Mouse (Mus musculus): Measurements from ENCODE around the gene Cacna2d2. TPM values are rescaled to one million over a fixed set of nuclear protein-coding genes. Genes with fewer than 3 reads are reported as not detected.
A peak's percentile ranks its signal among the peaks of the same experiment; 100 is the strongest.

The Cacna2d2 gene
- polyA plus RNA-seq, 1 experiment from 2014 or later, result 0.02 TPM

DNA sequence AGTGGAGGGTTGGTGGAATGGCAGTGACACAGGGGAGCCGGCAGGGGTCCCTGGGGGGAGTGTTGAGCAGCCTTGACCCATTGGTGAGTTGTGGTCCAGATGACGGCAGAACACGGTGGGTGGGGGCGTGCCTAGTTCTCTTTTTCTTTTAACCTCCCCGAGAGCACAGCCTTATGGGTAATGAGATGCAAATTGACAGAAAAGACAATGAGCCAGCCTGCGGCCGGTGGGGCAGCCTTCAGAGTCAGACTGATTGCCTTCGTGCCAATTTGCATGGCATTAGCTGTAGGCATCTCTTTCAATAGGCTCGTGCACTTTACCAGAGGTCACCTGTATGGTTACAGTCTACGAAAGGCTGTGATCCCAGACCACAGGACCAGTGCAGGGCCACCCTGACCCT is 86.7 kb downstream of the Cacna2d2 start:
- Histone ChIP-seq H3K4me1 (peaks cover 32% of the 10 kb centered on the region), H3K27me3 (replicated peaks) (peaks cover 27% of the 10 kb centered on the region), H3K4me3 (no peak overlapping the region), H3K9me3 (replicated peaks) (no peaks in the 10 kb centered on the region), H3K36me3 (no peaks in the 10 kb centered on the region), H3K9ac (no peak overlapping the region), H3K27ac (no peak overlapping the region), H3K4me2 (no peak overlapping the region)
- WGBS (ENCODE audit: insufficient replicate concordance), result 66% methylated on average over 10 of the region's 10 CpGs
- no peak for ATAC-seq

GRCm38 (mm10) chr9:107486507-107487225 is 87.3 kb downstream of the Cacna2d2 start:
- Histone ChIP-seq H3K27me3 (replicated peaks) (peaks cover 22% of the 10 kb centered on the region), H3K4me3 (no peak overlapping the region), H3K27ac (no peak overlapping the region), H3K4me2 (no peak overlapping the region), H3K9me3 (replicated peaks) (no peaks in the 10 kb centered on the region), H3K4me1 (peaks cover 37% of the 10 kb centered on the region), H3K36me3 (no peaks in the 10 kb centered on the region), H3K9ac (no peak overlapping the region)
- 60% methylated on average over 6 of the region's 6 CpGs for WGBS (ENCODE audit: insufficient replicate concordance)
- no peak for ATAC-seq

GRCm38 (mm10) chr9:107490146-107490545 is 90.7 kb downstream of the Cacna2d2 start:
- Histone ChIP-seq H3K9ac (peak overlapping the region; percentile 43), H3K27me3 (replicated peaks) (peaks cover 14% of the 10 kb centered on the region; the same call in 1 of the 2 replicates), H3K4me1 (peaks cover 71% of the 10 kb centered on the region), H3K4me3 (peak overlapping the region; percentile 40), H3K9me3 (replicated peaks) (no peaks in the 10 kb centered on the region), H3K27ac (peak overlapping the region; percentile 20; the same call in 1 of the 2 replicates), H3K4me2 (peak overlapping the region; percentile 62), H3K36me3 (no peaks in the 10 kb centered on the region)
- WGBS (ENCODE audit: insufficient replicate concordance), result 44% methylated on average over 8 of the region's 8 CpGs
- no peak; the same call in 1 of the 2 replicates for ATAC-seq

DNA sequence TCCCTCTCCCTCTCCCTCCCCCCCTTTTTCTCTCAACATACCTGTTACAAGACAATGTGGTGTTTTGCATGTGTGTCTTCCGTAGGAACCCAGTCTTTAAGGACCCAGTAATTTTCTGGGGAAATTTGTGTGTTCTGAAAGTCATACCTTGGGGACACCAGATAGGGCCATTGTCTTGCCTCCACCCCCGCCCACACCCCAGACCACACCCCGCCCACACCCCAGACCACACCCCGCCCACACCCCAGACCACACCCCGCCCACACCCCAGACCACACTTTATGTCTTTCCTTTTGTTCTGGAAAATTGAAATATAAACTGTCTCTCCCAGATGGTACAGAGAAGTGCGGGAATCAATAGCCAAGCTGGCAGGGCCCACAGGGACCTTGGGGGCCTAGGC is 91.2 kb downstream of the Cacna2d2 start:
- H3K27me3 ChIP-seq (replicated peaks), result peaks cover 14% of the 10 kb centered on the region; the same call in 1 of the 2 replicates
- H3K4me1 ChIP-seq, result peaks cover 76% of the 10 kb centered on the region
- H3K9ac ChIP-seq, result peak overlapping the region; percentile 43; the same call in 1 of the 2 replicates
- H3K36me3 ChIP-seq, result no peaks in the 10 kb centered on the region
- peak overlapping the region; percentile 20 for H3K27ac ChIP-seq
- WGBS (ENCODE audit: insufficient replicate concordance), result 30% methylated on average over 6 of the region's 6 CpGs
- no peaks in the 10 kb centered on the region for H3K9me3 ChIP-seq (replicated peaks)
- H3K4me2 ChIP-seq, result peak overlapping the region; percentile 62
- H3K4me3 ChIP-seq, result peak overlapping the region; percentile 40
- ATAC-seq, result peak; percentile 45; the same call in 1 of the 2 replicates

DNA sequence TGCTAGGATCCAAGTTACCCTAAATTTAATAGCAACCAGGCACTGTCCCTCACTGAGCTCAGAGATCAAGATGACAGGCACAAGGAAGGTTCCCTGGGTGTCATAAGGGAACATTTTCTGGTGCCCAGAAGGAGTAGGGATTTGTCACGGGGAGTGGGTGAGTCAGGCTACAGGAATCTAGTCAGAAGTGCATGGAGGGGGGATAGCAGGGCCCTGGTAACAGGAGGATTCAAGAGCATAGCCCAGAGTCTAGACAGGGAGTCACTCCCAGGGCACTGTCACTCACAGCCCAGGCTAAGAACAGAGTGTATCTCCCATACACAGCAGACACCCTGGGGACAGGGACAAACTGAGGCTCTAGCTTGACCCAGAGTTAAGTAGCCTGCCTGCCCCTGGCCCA is 94.1 kb downstream of the Cacna2d2 start:
- ATAC-seq, result no peak
- H3K9me3 ChIP-seq (replicated peaks), result no peaks in the 10 kb centered on the region
- H3K36me3 ChIP-seq, result no peaks in the 10 kb centered on the region
- 30% methylated on average over 1 of the region's 1 CpGs for whole genome bisulfite sequencing (ENCODE audit: insufficient replicate concordance)
- H3K4me3 ChIP-seq, result no peak overlapping the region
- H3K4me2 ChIP-seq, result no peak overlapping the region
- peaks cover 20% of the 10 kb centered on the region for H3K27me3 ChIP-seq (replicated peaks)
- H3K4me1 ChIP-seq, result peaks cover 85% of the 10 kb centered on the region
- no peak overlapping the region for H3K9ac ChIP-seq
- H3K27ac ChIP-seq, result no peak overlapping the region

DNA sequence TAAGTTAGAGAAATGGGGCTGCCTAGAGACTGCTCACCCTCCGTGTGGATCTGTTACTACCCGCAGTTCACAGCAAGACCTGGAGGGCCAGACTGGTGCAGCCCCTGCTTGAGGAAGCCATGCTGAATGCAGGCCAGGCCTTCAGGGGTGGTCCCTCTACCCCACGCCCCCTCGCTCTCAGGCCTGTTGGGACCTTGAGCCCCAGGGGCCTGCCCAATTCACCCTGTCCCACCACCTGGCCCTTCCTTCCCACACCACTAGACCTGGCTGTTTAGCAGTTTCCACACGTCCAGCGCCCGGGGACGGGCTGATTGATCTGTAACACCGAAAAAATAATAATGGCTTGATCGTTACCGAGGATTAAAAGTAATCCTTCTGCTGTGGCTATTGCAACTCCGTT is 94.8 kb downstream of the Cacna2d2 start:
- WGBS (ENCODE audit: insufficient replicate concordance), result 76% methylated on average over 12 of the region's 12 CpGs
- Histone ChIP-seq H3K4me2 (no peak overlapping the region), H3K27ac (no peak overlapping the region), H3K9me3 (replicated peaks) (no peaks in the 10 kb centered on the region), H3K27me3 (replicated peaks) (peaks cover 20% of the 10 kb centered on the region), H3K4me3 (no peak overlapping the region), H3K36me3 (no peaks in the 10 kb centered on the region), H3K4me1 (peaks cover 79% of the 10 kb centered on the region), H3K9ac (no peak overlapping the region)
- no peak for ATAC-seq

GRCm38 (mm10) chr9:107496359-107496758 is 96.9 kb downstream of the Cacna2d2 start:
- Histone ChIP-seq H3K4me1 (peaks cover 57% of the 10 kb centered on the region), H3K4me3 (no peak overlapping the region)
- 45% methylated on average over 3 of the region's 3 CpGs for WGBS (ENCODE audit: insufficient replicate concordance)

DNA sequence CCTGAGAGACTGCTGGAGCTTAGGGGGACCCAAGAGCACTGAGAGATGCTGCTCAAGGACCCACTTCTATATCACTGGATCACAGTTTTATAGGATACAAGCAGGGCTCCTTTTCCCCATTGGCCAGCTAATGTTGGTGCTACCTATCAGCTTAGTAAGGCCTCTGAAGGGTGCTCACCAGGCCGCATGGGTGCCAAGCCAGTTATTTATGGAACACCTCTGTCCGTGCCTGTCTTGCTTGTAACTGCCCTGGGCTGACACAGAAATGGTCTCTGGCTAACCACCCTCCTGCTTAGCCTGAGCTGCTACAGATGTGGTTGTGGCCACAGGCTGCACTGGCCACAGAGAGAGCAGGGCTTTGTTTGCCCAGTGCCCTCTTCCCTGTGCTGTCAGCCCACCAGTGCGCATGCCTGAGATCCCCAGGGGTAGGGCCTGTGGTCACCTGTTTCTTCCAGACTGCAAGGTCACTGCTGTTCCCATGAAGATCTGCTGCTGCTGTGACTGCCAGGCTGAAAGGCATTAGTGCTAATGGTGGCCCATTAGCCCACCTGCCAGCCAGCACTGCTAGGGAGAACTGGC is 101.4 kb downstream of the Cacna2d2 start:
- no peaks in the 10 kb centered on the region for H3K9me3 ChIP-seq (replicated peaks)
- H3K27ac ChIP-seq, result no peak overlapping the region
- ATAC-seq, result no peak
- H3K4me3 ChIP-seq, result no peak overlapping the region
- H3K27me3 ChIP-seq (replicated peaks), result peaks cover 52% of the 10 kb centered on the region
- no peaks in the 10 kb centered on the region for H3K36me3 ChIP-seq
- no peak overlapping the region for H3K4me2 ChIP-seq
- no peak overlapping the region for H3K9ac ChIP-seq
- peaks cover 15% of the 10 kb centered on the region for H3K4me1 ChIP-seq
- WGBS (ENCODE audit: insufficient replicate concordance), result 74% methylated on average over 3 of the region's 3 CpGs

More at GRCm38 (mm10) chr9:107496359-107496758, 96.9 kb downstream of the Cacna2d2 start:
- Histone ChIP-seq H3K4me2 (peak overlapping the region; percentile 33), H3K27me3 (replicated peaks) (peaks cover 31% of the 10 kb centered on the region), H3K36me3 (no peaks in the 10 kb centered on the region), H3K9me3 (replicated peaks) (no peaks in the 10 kb centered on the region), H3K9ac (no peak overlapping the region), H3K27ac (no peak overlapping the region)
- ATAC-seq, result peak; percentile 87

GRCm38 (mm10) chr9:107502131-107502846 is 102.9 kb downstream of the Cacna2d2 start:
- Histone ChIP-seq H3K4me3 (no peak overlapping the region), H3K27me3 (replicated peaks) (peaks cover 60% of the 10 kb centered on the region), H3K36me3 (no peaks in the 10 kb centered on the region), H3K4me1 (no peaks in the 10 kb centered on the region), H3K9ac (no peak overlapping the region), H3K9me3 (replicated peaks) (no peaks in the 10 kb centered on the region), H3K27ac (no peak overlapping the region), H3K4me2 (no peak overlapping the region)
- ATAC-seq, result no peak
- WGBS (ENCODE audit: insufficient replicate concordance), result 71% methylated on average over 12 of the region's 12 CpGs

DNA sequence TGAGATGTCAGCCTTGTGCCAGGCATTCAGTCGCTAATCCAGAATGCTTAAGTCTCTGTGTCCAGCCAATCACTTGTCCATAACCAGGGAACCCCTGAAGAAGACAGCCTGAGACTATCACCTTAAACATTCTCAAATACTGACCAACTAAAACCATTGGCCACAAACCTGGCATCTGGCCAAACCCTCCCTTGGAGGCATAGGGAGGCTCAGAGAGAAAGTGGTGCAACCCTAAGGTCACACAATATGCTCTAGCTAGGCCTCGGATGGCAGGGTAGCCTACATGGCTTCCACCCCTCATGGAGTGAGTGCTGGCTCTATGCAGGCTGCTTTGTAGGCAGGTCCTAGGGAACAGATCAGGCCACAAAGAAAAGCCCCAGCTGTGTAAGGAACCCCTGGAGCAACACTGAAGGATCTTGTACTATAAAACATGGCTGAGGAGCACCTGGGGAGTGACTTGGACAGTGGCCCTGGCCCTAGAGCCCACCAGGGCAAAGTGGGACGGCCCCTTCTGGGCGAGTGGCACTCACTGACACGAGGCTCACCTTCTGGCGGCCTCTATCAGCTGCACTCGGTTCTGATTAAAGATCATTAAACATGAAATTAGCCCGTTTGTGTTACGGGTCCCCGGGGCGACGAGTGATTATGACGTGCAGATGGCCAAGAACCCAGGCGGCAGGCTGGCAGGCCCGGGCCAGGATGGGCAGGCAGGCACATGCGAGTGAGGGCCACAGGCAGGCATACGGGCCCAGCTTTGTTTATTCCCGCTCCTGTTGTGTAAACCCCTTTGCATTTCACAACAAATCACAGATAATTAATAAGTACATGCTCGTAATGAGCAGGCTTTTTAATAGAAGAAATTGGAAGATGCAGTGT is 105.5 kb downstream of the Cacna2d2 start:
- no peak overlapping the region for H3K4me2 ChIP-seq
- WGBS (ENCODE audit: insufficient replicate concordance), result 73% methylated on average over 19 of the region's 19 CpGs
- no peak overlapping the region for H3K9ac ChIP-seq
- no peak for ATAC-seq
- no peaks in the 10 kb centered on the region for H3K36me3 ChIP-seq
- peaks cover 82% of the 10 kb centered on the region for H3K27me3 ChIP-seq (replicated peaks)
- no peak overlapping the region for H3K4me3 ChIP-seq
- H3K27ac ChIP-seq, result no peak overlapping the region
- no peaks in the 10 kb centered on the region for H3K9me3 ChIP-seq (replicated peaks)
- no peaks in the 10 kb centered on the region for H3K4me1 ChIP-seq

DNA sequence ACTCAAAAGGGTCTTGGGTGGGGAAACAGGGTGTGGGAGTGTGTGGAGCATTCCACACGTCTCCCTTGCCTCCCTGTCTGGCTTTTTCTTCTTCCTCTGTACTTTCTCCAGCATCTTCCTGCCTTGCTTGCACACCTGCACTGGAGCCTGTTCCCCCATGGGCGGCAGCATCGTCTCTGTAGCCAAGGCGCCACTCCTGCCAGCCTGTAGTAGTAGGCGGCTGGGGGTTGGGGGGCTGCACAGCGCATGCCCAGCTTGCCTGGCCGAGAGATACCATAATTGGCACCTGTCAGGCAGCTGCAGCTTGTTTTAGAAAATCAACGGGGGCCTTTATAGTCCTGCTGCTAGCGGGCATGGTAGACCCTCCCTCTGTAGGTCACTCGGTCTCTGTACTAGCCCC is 108.9 kb downstream of the Cacna2d2 start:
- Histone ChIP-seq H3K27me3 (replicated peaks) (peaks cover 81% of the 10 kb centered on the region), H3K9ac (no peak overlapping the region), H3K27ac (no peak overlapping the region), H3K9me3 (replicated peaks) (no peaks in the 10 kb centered on the region), H3K36me3 (no peaks in the 10 kb centered on the region), H3K4me2 (no peak overlapping the region), H3K4me3 (no peak overlapping the region), H3K4me1 (no peaks in the 10 kb centered on the region)
- 46% methylated on average over 10 of the region's 10 CpGs for whole genome bisulfite sequencing (ENCODE audit: insufficient replicate concordance)
- no peak for ATAC-seq

Measured in liver, embryonic 12.5 days (tissue).